Mouse (Mus musculus) heart, adult 2 months (tissue): ENCODE data around the gene Klhdc8a. TPM values are rescaled to one million over a fixed set of nuclear protein-coding genes. Genes with fewer than 3 reads are reported as not detected.

Source experiments
- DNase-seq, 2 experiments: peaks; one replicate each; pipeline ENCODE4 v3.0.0; 2021
- H3K27ac ChIP-seq: fragments of 200-600 bp; 2 replicates; pipeline ENCODE4 v1.8.1; 2022
- H3K27me3 ChIP-seq: fragments of 200-500 bp; 2 replicates; pipeline ENCODE4 v1.6.1; 2012; ENCODE audit warnings: mild to moderate bottlenecking, low read length, inconsistent platforms, mixed read lengths; ENCODE audit not compliant: control insufficient read depth, insufficient read depth
- H3K36me3 ChIP-seq: fragments of 200-500 bp; 2 replicates; pipeline ENCODE4 v1.6.1; 2012; ENCODE audit warnings: low read length, inconsistent platforms; ENCODE audit not compliant: control insufficient read depth, insufficient read depth
- H3K4me1 ChIP-seq: fragments of 200-500 bp; 2 replicates; pipeline ENCODE4 v1.6.1; 2011; ENCODE audit warnings: low read length; ENCODE audit not compliant: control insufficient read depth, insufficient read depth
- H3K4me3 ChIP-seq: fragments of 200-600 bp; 2 replicates; pipeline ENCODE4 v1.8.1; 2022
- H3K79me2 ChIP-seq: fragments of 200-500 bp; replicated peaks from 2 replicates; pipeline ENCODE4 v1.6.1; 2012; ENCODE audit warnings: mild to moderate bottlenecking, inconsistent platforms, low read length, moderate library complexity, mixed read lengths; ENCODE audit not compliant: control insufficient read depth, insufficient read depth
- H3K9ac ChIP-seq: fragments of 200-500 bp; 2 replicates; pipeline ENCODE4 v1.6.1; 2012; ENCODE audit warnings: low read depth, mild to moderate bottlenecking, control low read depth, inconsistent platforms, low read length, mixed read lengths
- CTCF ChIP-seq: fragments of 200-600 bp; IDR thresholded peaks from 2 replicates; pipeline ENCODE4 v1.8.1; 2022; ENCODE audit warnings: antibody characterized with exemption, mild to moderate bottlenecking, moderate library complexity
- EP300 ChIP-seq: fragments of 200-500 bp; IDR thresholded peaks from 2 replicates; pipeline ENCODE4 v1.6.1; 2011; ENCODE audit warnings: low read depth, low read length, control low read depth; ENCODE audit not compliant: insufficient read depth
- POLR2A ChIP-seq: fragments of 200-500 bp; IDR thresholded peaks from 2 replicates; pipeline ENCODE4 v1.6.1; 2011; ENCODE audit warnings: mild to moderate bottlenecking, low read depth, low read length, control low read depth; ENCODE audit not compliant: insufficient read depth
- WGBS: fragments of 180-500 bp; shearing (Covaris S2); methylation state at CpG from one replicate; pipeline ENCODE4 v1.1.7; 2018; 5-methylcytosine and 5-hydroxymethylcytosine counted together
- intact Hi-C: fragments of 180-260 bp; cut with DNase I; formaldehyde crosslinking; loops from one replicate; pipeline ENCODE4 v1.15.1; 2025
- polyA plus RNA-seq: library from polyadenylated mRNA; depleted of rRNA; stranded (reverse); fragments of >200 nt; gene quantifications from 2 replicates; pipeline ENCODE4 v1.2.3, GENCODE M21; 2012
- total RNA-seq, 2 experiments: library from RNA; stranded (reverse); gene quantifications; 2 replicates each; pipeline ENCODE4 v1.2.3; 2021

Klhdc8a gene
- total and polyA plus RNA-seq, 3 experiments: 15.4 to 21.0 (median 15.9) TPM

DNA sequence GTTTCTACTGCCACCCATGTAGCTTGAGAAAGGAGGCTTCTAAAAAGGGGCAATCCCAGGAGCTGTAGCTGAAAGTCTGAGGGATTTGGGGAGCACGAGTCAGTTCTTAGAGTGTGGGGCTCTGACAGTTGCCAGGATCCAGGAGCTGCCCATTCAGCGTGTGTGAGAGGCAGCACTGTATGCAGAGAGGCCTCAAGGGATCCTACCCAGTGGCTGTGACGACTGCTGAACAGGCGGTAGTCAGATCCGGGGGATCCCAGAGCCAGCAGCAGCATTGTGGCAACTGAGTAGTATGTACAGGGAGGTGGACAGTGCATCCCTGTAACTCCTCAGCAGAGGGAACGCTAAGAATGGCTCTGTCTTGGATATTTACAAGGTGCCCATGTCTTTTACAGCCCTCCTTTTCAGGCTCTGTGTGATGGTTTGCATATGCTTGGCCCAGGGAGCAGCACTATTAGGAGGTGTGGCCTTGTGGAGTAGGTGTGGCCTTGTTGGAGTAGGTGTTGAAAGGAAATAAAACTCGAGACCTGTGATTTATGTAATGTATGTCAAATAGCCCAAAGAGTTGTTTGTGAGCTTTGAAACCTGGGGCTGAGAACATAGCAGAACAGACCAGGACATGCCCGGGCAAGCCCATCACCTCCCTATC is 33.1 kb upstream of the Klhdc8a start:
- Histone ChIP-seq H3K36me3 (no peaks in the 10 kb centered on the region), H3K79me2 (no peaks in the 10 kb centered on the region), H3K27ac (no peak overlapping the region), H3K9ac (no peak overlapping the region), H3K4me1 (no peaks in the 10 kb centered on the region), H3K4me3 (no peak overlapping the region), H3K27me3 (no peaks in the 10 kb centered on the region)
- TF ChIP-seq EP300: no peak
- no peak for TF ChIP-seq CTCF
- TF ChIP-seq POLR2A: no peak
- WGBS: 77% methylated on average over 8 of the region's 8 CpGs
- intact Hi-C loops: no loop called here
- DNase-seq: no peak

DNA sequence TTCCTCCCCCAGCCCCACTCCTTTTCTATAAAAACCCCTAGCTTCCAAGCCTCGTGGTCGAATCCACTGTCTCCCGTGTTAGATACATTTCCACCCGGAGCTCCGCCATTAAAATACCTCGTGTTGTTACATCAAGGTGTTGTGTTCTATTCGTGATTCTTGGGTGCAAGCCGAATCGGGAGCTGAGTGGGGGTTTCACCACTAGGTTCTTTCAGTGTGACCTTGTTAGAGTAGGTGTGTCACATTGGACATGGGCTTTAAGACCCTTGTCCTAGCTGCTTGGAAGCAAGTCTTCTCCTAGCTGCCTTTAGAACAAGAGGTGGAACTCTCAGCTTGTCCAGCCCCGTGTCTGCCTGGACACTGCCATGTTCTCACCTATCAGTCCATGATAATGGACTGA is 32.5 kb upstream of the Klhdc8a start:
- Histone ChIP-seq H3K36me3 (no peaks in the 10 kb centered on the region), H3K79me2 (no peaks in the 10 kb centered on the region), H3K4me1 (no peaks in the 10 kb centered on the region), H3K27me3 (no peaks in the 10 kb centered on the region), H3K9ac (no peak overlapping the region), H3K4me3 (no peak overlapping the region), H3K27ac (no peak overlapping the region)
- intact Hi-C loops: no loop called here
- TF ChIP-seq CTCF: no peak
- no peak for TF ChIP-seq EP300
- TF ChIP-seq POLR2A: no peak
- no peak for DNase-seq
- 86% methylated on average over 10 of the region's 10 CpGs for WGBS

DNA sequence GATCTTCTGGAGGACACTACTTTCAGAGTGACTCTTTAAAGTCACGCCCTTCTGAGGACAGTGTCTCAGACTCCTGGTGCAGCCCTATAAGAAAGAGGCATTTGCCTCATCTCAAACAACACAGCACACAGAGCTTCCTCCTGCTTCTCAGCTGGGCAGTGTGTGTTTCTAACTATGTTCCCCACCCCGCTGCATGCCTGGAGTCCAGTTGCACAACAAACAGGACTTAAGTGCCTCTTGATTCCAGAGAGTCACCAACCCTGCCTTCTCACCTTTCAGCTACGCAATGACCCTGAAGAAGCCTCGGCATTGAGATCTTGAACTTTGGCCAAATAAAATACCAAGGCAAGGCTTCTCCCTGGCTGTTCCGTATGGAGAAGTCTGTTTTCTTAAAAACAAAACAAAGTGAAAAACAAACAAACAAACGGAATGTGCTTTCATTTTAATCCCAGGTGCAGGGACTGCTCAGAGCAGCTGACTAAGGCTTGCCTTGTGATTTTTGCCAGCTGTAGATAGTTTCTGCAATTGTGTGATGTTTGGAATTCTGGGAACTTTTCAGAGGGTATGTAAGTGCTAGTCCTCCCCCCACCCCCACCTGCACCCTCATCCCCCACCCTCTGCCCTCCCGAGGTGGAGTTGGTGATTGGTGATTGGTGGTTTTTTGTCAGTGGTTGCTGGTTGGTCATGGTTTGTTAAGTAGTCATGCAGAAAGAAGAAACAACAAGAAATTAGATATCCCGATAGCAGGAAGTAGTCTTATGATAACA is 31.5 kb upstream of the Klhdc8a start:
- no peak for TF ChIP-seq EP300
- Histone ChIP-seq H3K79me2 (no peaks in the 10 kb centered on the region), H3K4me3 (no peak overlapping the region), H3K27me3 (no peaks in the 10 kb centered on the region), H3K36me3 (no peaks in the 10 kb centered on the region), H3K4me1 (no peaks in the 10 kb centered on the region), H3K9ac (no peak overlapping the region), H3K27ac (no peak overlapping the region)
- DNase-seq: no peak
- intact Hi-C loops: no loop called here
- 29% methylated on average over 8 of the region's 8 CpGs for WGBS

DNA sequence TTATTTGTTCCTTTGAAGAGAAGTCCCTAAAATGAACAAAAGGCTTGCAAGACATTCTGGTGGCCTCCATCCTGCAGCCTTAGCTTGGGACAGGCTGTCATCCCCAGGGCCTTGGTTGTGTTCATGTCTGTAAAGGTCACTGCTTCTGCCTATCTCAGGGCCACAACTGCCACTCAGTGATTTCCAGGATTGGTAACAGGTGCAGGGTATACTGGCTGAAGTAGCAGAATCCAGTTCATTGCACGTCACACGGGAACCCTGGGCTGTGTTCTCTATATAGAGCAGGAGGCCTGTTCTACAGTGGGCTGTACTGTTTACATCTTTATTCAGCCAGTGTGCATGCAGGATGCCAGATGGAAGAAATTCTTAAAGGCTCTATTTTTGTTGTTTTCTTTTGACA is 30.5 kb upstream of the Klhdc8a start:
- H3K4me1 ChIP-seq: no peaks in the 10 kb centered on the region
- no peak overlapping the region for H3K27ac ChIP-seq

DNA sequence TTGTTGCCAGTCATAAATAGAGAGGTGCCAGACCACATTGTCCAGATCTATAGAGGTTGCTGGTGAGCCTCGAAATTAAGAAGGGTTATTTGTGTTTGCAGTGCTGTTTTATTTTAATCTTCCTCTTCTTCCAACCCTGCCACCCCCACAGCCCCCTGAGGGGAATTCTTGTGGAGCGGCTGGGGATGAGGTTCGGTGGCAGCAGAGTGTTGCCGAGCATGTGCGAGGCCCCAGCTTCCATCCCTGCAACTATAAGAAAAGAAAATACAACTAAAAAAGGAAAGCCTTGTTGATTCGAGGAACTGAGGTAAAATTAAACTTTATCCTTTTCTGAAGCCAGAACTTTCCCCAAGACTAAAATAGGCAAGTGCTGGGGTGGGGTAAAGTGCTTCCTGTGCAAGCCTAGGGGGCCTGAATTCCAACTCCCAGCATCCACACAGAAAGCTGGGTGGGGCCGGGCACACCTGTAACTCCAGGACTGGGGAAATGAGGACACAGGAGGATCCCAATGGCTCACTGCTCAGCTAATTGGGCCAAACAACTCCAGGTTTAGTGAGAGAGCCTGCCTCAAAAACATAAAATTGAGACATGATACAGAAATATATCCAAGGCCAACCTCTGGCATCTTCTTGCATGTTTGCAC is 29.9 kb upstream of the Klhdc8a start:
- no peak for DNase-seq
- Histone ChIP-seq H3K9ac (no peak overlapping the region), H3K4me1 (no peaks in the 10 kb centered on the region), H3K27me3 (no peaks in the 10 kb centered on the region), H3K79me2 (no peaks in the 10 kb centered on the region), H3K4me3 (no peak overlapping the region), H3K27ac (no peak overlapping the region), H3K36me3 (no peaks in the 10 kb centered on the region)
- no peak for TF ChIP-seq POLR2A
- TF ChIP-seq EP300: no peak
- TF ChIP-seq CTCF: no peak
- WGBS: 69% methylated on average over 7 of the region's 7 CpGs
- intact Hi-C loops: no loop called here

More for the DNA sequence above, 30.5 kb upstream of the Klhdc8a start:
- intact Hi-C loops: no loop called here
- TF ChIP-seq POLR2A (no peak), EP300 (no peak), CTCF (no peak)
- no peak overlapping the region for H3K9ac ChIP-seq
- no peaks in the 10 kb centered on the region for H3K36me3 ChIP-seq
- WGBS: 83% methylated on average over 2 of the region's 2 CpGs
- no peak for DNase-seq
- no peak overlapping the region for H3K4me3 ChIP-seq
- no peaks in the 10 kb centered on the region for H3K79me2 ChIP-seq
- H3K27me3 ChIP-seq: no peaks in the 10 kb centered on the region

DNA sequence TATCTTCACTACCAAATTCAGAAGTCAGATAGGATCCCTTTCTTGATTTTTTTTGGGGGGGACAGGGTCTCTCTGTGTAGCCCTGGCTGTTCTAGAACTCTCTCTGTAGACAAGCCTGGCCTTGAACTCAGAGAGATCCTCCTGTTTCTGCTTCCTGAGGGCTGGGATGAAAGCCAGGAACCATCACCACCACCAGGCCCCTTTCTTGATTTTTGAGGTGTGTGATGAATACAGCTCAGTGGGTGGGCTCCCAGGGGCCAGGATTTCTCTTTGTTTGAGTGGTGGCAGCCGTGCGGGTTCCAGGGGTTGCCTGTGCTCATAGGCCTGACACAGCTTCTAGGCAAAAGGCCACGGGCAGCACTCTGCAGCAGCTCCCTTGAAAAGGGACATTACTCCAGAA is 27.2 kb upstream of the Klhdc8a start:
- TF ChIP-seq POLR2A: no peak
- no peak for TF ChIP-seq EP300
- TF ChIP-seq CTCF: no peak
- intact Hi-C loops: no loop called here
- WGBS: 84% methylated on average over 3 of the region's 3 CpGs

More for the DNA sequence above, 27.2 kb upstream of the Klhdc8a start:
- Histone ChIP-seq H3K79me2 (no peaks in the 10 kb centered on the region), H3K36me3 (no peaks in the 10 kb centered on the region), H3K4me1 (no peaks in the 10 kb centered on the region), H3K27me3 (no peaks in the 10 kb centered on the region), H3K4me3 (no peak overlapping the region), H3K9ac (no peak overlapping the region), H3K27ac (no peak overlapping the region)
- no peak for DNase-seq
